Comparison of ENCODE assay signal across 8 mouse cellular contexts in genomic region chr13:99837772-99838425, GRCm38 (mm10).
DNase-seq lines count a peak whose midpoint lies in the region; ATAC-seq and TF ChIP-seq lines count a peak whose summit lies in the region.

No protein-coding gene starts in this region.

- ATAC-seq in limb, embryonic 11.5 days (ENCODE audit: insufficient number of reproducible peaks, low FRiP score, low TSS enrichment, low read depth), result peak; percentile 54; the same call in 1 of the 2 replicates
- peak; percentile 85 for ATAC-seq in midbrain, postnatal 0 days (ENCODE audit: low FRiP score)

- H3K4me1 ChIP-seq in embryonic facial prominence, embryonic 10.5 days, result 0 out of 2 replicates have a peak, but pooled peaks cover 2% of the 10 kb centered on the region
- peaks cover 4% of the 10 kb centered on the region; the same call in 1 of the 2 replicates for H3K4me1 ChIP-seq in heart, adult 2 months (ENCODE audit: control insufficient read depth, insufficient read depth, low read length)
- H3K4me1 ChIP-seq in limb, embryonic 11.5 days (ENCODE audit: control insufficient read depth, insufficient read depth, low read length), result no peaks in the 10 kb centered on the region
- no peaks in the 10 kb centered on the region; the same call in 1 of the 2 replicates for H3K4me1 ChIP-seq in midbrain, postnatal 0 days (ENCODE audit: insufficient read depth, low read length)

- no peak for TF ChIP-seq POLR2A in heart, adult 2 months (IDR thresholded peaks at IDR 0.05; ENCODE audit: insufficient read depth, low read depth, low read length)

- intact Hi-C loops in heart, adult 2 months (cut with DNase I), result loop anchor here (1.0 to 5.0 kb wide), 4 partner anchors 231 to 485 kb away; no protein-coding TSS in a partner anchor

- H3K79me2 ChIP-seq in heart, adult 2 months (replicated peaks; ENCODE audit: control insufficient read depth, insufficient read depth, low read length), result no peaks in the 10 kb centered on the region

- 0 out of 2 replicates have a peak, but pooled peaks have one; percentile 33 for TF ChIP-seq EP300 in heart, adult 2 months (IDR thresholded peaks at IDR 0.05; ENCODE audit: insufficient read depth, low read depth, low read length)

- H3K9ac ChIP-seq in heart, adult 2 months (ENCODE audit: low read depth, low read length), result peak overlapping the region; percentile 48; the same call in 1 of the 2 replicates
- no peak overlapping the region for H3K9ac ChIP-seq in limb, embryonic 11.5 days (ENCODE audit: low read length)
- no peak overlapping the region for H3K9ac ChIP-seq in midbrain, postnatal 0 days (replicated peaks; ENCODE audit: low read length, poor library complexity, severe bottlenecking)

- no peaks in the 10 kb centered on the region for H3K27me3 ChIP-seq in embryonic facial prominence, embryonic 10.5 days (replicated peaks; ENCODE audit: low read depth, poor library complexity, severe bottlenecking)
- H3K27me3 ChIP-seq in heart, adult 2 months (ENCODE audit: control insufficient read depth, insufficient read depth, low read length), result no peaks in the 10 kb centered on the region
- H3K27me3 ChIP-seq in limb, embryonic 11.5 days (ENCODE audit: control insufficient read depth, insufficient read depth, low read length), result no peaks in the 10 kb centered on the region
- H3K27me3 ChIP-seq in midbrain, postnatal 0 days (ENCODE audit: insufficient read depth, low read length), result no peaks in the 10 kb centered on the region

- H3K27ac ChIP-seq in embryonic facial prominence, embryonic 10.5 days (replicated peaks), result no peak overlapping the region
- peak overlapping the region; percentile 36; the same call in 1 of the 2 replicates for H3K27ac ChIP-seq in heart, adult 2 months
- H3K27ac ChIP-seq in limb, embryonic 11.5 days (replicated peaks; ENCODE audit: low read depth, low read length), result no peak overlapping the region
- H3K27ac ChIP-seq in midbrain, postnatal 0 days (ENCODE audit: low read depth, low read length), result 0 out of 2 replicates have a peak overlapping the region, but pooled peaks have one; percentile 4

- H3K36me3 ChIP-seq in embryonic facial prominence, embryonic 10.5 days (replicated peaks), result no peaks in the 10 kb centered on the region
- H3K36me3 ChIP-seq in heart, adult 2 months (ENCODE audit: control insufficient read depth, insufficient read depth, low read length), result peaks cover 2% of the 10 kb centered on the region; the same call in 1 of the 2 replicates
- H3K36me3 ChIP-seq in limb, embryonic 11.5 days (ENCODE audit: control insufficient read depth, insufficient read depth, low read length), result no peaks in the 10 kb centered on the region
- H3K36me3 ChIP-seq in midbrain, postnatal 0 days (ENCODE audit: insufficient read depth, low read length), result no peaks in the 10 kb centered on the region

- 46% methylated on average over 11 of the region's 11 CpGs for WGBS in embryonic facial prominence, embryonic 10.5 days
- WGBS in heart, adult 2 months, result 25% methylated on average over 11 of the region's 11 CpGs
- WGBS in limb, embryonic 11.5 days, result 45% methylated on average over 11 of the region's 11 CpGs
- WGBS in midbrain, postnatal 0 days, result 20% methylated on average over 11 of the region's 11 CpGs

- peak; percentile 96; the same call in 1 of the 2 replicates for TF ChIP-seq CTCF in heart, adult 2 months (IDR thresholded peaks at IDR 0.05)
- peak; percentile 94 for TF ChIP-seq CTCF in midbrain, postnatal 0 days (IDR thresholded peaks at IDR 0.05)

- H3K9me3 ChIP-seq in embryonic facial prominence, embryonic 10.5 days, result peaks cover 13% of the 10 kb centered on the region
- peaks cover 3% of the 10 kb centered on the region; the same call in 1 of the 2 replicates for H3K9me3 ChIP-seq in limb, embryonic 11.5 days (ENCODE audit: control insufficient read depth, low read length)
- peaks cover 4% of the 10 kb centered on the region; the same call in 1 of the 2 replicates for H3K9me3 ChIP-seq in midbrain, postnatal 0 days (ENCODE audit: low read length)

- no peak overlapping the region for H3K4me3 ChIP-seq in embryonic facial prominence, embryonic 10.5 days
- H3K4me3 ChIP-seq in heart, adult 2 months, result no peak overlapping the region
- no peak overlapping the region for H3K4me3 ChIP-seq in limb, embryonic 11.5 days (ENCODE audit: low read depth, low read length)
- H3K4me3 ChIP-seq in midbrain, postnatal 0 days (ENCODE audit: low read depth, low read length), result no peak overlapping the region

- H3K4me2 ChIP-seq in limb, embryonic 11.5 days (ENCODE audit: low read depth, severe bottlenecking), result no peak overlapping the region
- peak overlapping the region; percentile 16 for H3K4me2 ChIP-seq in midbrain, postnatal 0 days (ENCODE audit: low read depth, low read length, poor library complexity, severe bottlenecking)

- peak; percentile 74 for DNase-seq in 416B (ENCODE audit: low read depth)
- DNase-seq in adrenal gland, postnatal 14 days, result peak; percentile 78
- DNase-seq in embryonic facial prominence, embryonic 10.5 days (ENCODE audit: low spot score), result peak; percentile 71
- peak; percentile 59 to 60 for DNase-seq in heart, adult 2 months
- DNase-seq in kidney, adult 8-10 months, result peak; percentile 43 to 76
- peak; percentile 84 for DNase-seq in limb, embryonic 11.5 days (ENCODE audit: low spot score)
- peak; percentile 95 for DNase-seq in midbrain, postnatal 0 days (ENCODE audit: low spot score)
- DNase-seq in testis, postnatal 14 days (ENCODE audit: low spot score), result peak; percentile 53

Comparison
In these comparisons a context has a peak if more than half of its experiments do, and no peak if none do; other contexts are left out.
1. H3K27ac ChIP-seq: peak in heart, adult 2 months (single experiment) and midbrain, postnatal 0 days (single experiment); none in embryonic facial prominence, embryonic 10.5 days (single experiment) and limb, embryonic 11.5 days (single experiment).
2. Peak in every context shown above with its lines, with median percentiles within 50 percentile points of each other: DNase-seq.